Mouse (Mus musculus): ENCODE measurements around the gene Grip2. TPM values are rescaled to one million over a fixed set of nuclear protein-coding genes. Genes with fewer than 3 reads are reported as not detected.

Gene Grip2
- 0.10 and 0.12 TPM in 2 replicates for polyA plus RNA-seq (2015; fragmentation: Nextera tagmentation; extraction: Ambion mirVana)

DNA sequence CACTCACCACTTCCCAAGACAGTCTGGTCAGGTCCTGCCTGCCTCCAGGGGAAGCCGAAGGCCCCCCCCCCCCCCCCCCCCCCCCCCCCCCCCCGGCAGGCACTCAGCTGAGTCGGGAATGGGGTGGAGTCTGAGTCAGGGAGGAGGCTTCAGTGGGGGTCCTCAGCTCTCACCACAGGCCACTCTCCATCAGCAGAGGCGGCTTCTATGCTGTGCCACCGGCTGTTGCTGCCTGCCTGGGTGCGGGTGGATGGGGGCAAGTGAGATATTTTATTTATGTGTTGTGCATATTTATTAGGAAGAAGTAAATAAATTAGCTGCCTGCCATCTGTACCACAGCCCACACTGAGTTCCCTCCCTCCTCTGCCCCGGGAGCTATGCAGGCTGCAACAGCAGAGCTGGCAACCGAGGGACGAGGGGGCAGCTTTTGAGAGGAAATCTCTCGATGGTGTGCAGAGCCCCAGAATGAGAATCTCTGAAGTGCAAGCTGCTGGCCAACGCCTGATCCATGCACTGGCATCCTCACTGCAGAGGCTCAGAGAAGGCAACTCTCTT lies at the start of gene Grip2:
TSS of gene Grip2 (minus strand) at position 235 of the 555 bp plus-strand sequence.
- 47% methylated on average over 9 of the region's 11 CpGs for WGBS (ENCODE audit: insufficient replicate concordance)
- no peak within 1 kb of the TSS for H3K4me3 ChIP-seq (replicated peaks)
- no peaks in the 10 kb centered on the region for H3K36me3 ChIP-seq (replicated peaks)
- ATAC-seq (ENCODE audit: insufficient read depth), result no peak
- no peaks in the 10 kb centered on the region for H3K4me1 ChIP-seq (replicated peaks)
- H3K27me3 ChIP-seq, result peaks cover 9% of the 10 kb centered on the region
- H3K4me2 ChIP-seq, result no peak within 1 kb of the TSS
- H3K27ac ChIP-seq (replicated peaks), result no peak within 1 kb of the TSS
- H3K9ac ChIP-seq, result no peak within 1 kb of the TSS
- H3K9me3 ChIP-seq (replicated peaks), result no peaks in the 10 kb centered on the region

DNA sequence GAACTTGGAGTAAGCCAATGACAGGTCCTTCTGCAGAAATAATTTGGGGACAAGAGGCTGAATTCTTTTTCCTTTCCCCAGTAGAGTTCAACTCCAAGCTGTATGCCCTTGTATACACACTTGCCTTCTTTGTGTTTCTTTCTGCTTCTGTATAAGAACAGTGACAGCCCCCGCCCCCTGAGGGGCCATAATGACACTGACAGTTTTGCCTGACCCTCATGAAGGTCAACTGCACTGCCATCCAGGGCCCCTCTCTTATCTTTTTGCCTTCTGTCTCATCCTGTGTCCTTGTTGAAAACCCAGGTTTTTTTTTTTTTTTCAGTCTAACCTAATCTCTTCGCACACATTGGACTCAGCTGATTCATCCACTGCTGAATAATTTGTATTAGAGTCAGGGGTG lies 45.7 kb upstream of the Grip2 start:
- no peak overlapping the region for H3K27ac ChIP-seq (replicated peaks)
- H3K4me2 ChIP-seq, result no peak overlapping the region
- H3K4me3 ChIP-seq (replicated peaks), result no peak overlapping the region
- peaks cover 9% of the 10 kb centered on the region; the same call in 1 of the 2 replicates for H3K4me1 ChIP-seq (replicated peaks)
- 18% methylated on average over 2 of the region's 2 CpGs for WGBS (ENCODE audit: insufficient replicate concordance)
- H3K9me3 ChIP-seq (replicated peaks), result no peaks in the 10 kb centered on the region
- no peaks in the 10 kb centered on the region for H3K36me3 ChIP-seq (replicated peaks)
- no peak for ATAC-seq (ENCODE audit: insufficient read depth)
- peaks cover 14% of the 10 kb centered on the region; the same call in 1 of the 2 replicates for H3K27me3 ChIP-seq
- H3K9ac ChIP-seq, result no peak overlapping the region

DNA sequence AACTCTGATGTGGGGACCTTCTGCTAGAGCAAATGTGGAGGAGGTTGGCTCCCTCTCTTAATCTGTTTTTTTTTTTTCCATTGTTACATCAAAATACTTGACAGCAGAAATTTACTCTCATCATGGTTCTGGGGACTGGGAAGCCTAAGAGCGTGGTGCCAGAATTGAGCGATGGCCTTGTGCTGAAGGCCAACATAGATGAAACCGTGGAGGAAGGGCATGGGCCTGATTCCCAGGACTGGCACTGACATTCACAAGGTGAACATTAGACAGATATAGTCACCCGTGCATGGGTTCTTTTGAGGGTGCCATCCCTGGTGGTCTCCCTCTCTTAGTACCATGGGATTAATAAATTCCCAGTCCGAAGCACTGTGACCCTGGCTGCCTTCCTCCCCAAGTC lies 41.0 kb upstream of the Grip2 start:
- no peaks in the 10 kb centered on the region for H3K9me3 ChIP-seq (replicated peaks)
- no peak overlapping the region for H3K4me2 ChIP-seq
- H3K4me3 ChIP-seq (replicated peaks), result no peak overlapping the region
- H3K4me1 ChIP-seq (replicated peaks), result 0 out of 2 replicates have a peak, but pooled peaks cover 4% of the 10 kb centered on the region
- no peak for ATAC-seq (ENCODE audit: insufficient read depth)
- no peak overlapping the region for H3K9ac ChIP-seq
- no peaks in the 10 kb centered on the region for H3K36me3 ChIP-seq (replicated peaks)
- H3K27me3 ChIP-seq, result 0 out of 2 replicates have a peak, but pooled peaks cover 3% of the 10 kb centered on the region
- WGBS (ENCODE audit: insufficient replicate concordance), result 70% methylated on average over 5 of the region's 5 CpGs
- H3K27ac ChIP-seq (replicated peaks), result no peak overlapping the region

DNA sequence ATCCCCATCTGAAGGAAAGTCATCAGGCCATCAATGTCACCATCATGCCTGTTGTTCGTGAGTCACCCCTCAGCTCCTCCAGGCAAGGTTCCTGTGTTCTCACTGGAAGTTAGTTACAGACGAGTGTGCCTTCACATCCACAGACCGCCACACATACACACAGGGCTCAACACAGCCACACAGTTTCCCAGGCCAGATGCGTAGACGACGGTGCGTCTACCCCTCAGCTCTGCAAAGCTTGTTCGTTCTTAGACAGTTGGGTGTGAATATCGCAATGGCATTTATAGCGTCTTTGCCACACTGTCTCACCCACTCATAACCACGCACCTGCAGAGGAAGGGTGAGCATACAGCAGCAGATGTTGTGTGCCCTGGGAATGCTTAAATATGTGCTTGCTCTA lies 38.6 kb upstream of the Grip2 start:
- H3K4me2 ChIP-seq, result no peak overlapping the region
- ATAC-seq (ENCODE audit: insufficient read depth), result no peak
- H3K36me3 ChIP-seq (replicated peaks), result no peaks in the 10 kb centered on the region
- H3K9ac ChIP-seq, result no peak overlapping the region
- WGBS (ENCODE audit: insufficient replicate concordance), result 70% methylated on average over 11 of the region's 11 CpGs
- no peak overlapping the region for H3K27ac ChIP-seq (replicated peaks)
- H3K9me3 ChIP-seq (replicated peaks), result no peaks in the 10 kb centered on the region
- H3K4me3 ChIP-seq (replicated peaks), result no peak overlapping the region
- no peaks in the 10 kb centered on the region for H3K27me3 ChIP-seq
- H3K4me1 ChIP-seq (replicated peaks), result no peaks in the 10 kb centered on the region

- Histone ChIP-seq H3K4me2 (no peak overlapping the region), H3K4me3 (replicated peaks) (no peak overlapping the region), H3K36me3 (replicated peaks) (no peaks in the 10 kb centered on the region), H3K27ac (replicated peaks) (no peak overlapping the region), H3K9ac (no peak overlapping the region), H3K4me1 (replicated peaks) (no peaks in the 10 kb centered on the region), H3K9me3 (replicated peaks) (no peaks in the 10 kb centered on the region), H3K27me3 (no peaks in the 10 kb centered on the region)
- 39% methylated on average over 5 of the region's 5 CpGs for whole genome bisulfite sequencing (ENCODE audit: insufficient replicate concordance)
- no peak for ATAC-seq (ENCODE audit: insufficient read depth)
Measured at GRCm38 (mm10) chr6:91864595-91864994, 37.5 kb upstream of the Grip2 start.

DNA sequence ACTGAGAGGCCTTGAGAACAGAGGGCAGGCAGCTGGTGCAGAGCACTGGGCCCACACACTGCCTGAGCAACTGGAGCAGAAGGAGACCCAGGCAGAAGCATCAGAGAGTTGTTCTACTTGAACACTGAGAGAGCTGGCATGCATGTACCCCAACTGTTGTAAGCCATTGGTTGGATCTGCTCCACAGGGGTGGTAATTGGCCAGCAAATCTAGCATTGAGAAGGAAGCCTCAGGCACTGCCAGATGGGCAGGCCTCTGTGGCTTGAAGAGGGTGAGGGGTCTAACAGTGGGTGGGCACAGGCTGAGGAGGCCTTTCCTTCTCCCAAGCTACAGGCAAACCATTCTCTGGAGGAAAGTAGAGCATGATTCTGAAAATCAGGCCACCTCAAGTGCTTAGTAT lies 35.8 kb upstream of the Grip2 start:
- Histone ChIP-seq H3K4me2 (no peak overlapping the region), H3K9me3 (replicated peaks) (no peaks in the 10 kb centered on the region), H3K4me1 (replicated peaks) (no peaks in the 10 kb centered on the region), H3K36me3 (replicated peaks) (no peaks in the 10 kb centered on the region), H3K9ac (no peak overlapping the region), H3K4me3 (replicated peaks) (no peak overlapping the region), H3K27me3 (no peaks in the 10 kb centered on the region), H3K27ac (replicated peaks) (no peak overlapping the region)
- no peak for ATAC-seq (ENCODE audit: insufficient read depth)

GRCm38 (mm10) chr6:91858339-91858738 lies 31.3 kb upstream of the Grip2 start:
- no peaks in the 10 kb centered on the region for H3K9me3 ChIP-seq (replicated peaks)
- H3K4me2 ChIP-seq, result no peak overlapping the region
- 49% methylated on average over 5 of the region's 5 CpGs for WGBS (ENCODE audit: insufficient replicate concordance)
- no peak overlapping the region for H3K9ac ChIP-seq
- H3K4me3 ChIP-seq (replicated peaks), result no peak overlapping the region
- no peak for ATAC-seq (ENCODE audit: insufficient read depth)
- no peaks in the 10 kb centered on the region for H3K36me3 ChIP-seq (replicated peaks)
- H3K27me3 ChIP-seq, result 0 out of 2 replicates have a peak, but pooled peaks cover 3% of the 10 kb centered on the region
- H3K27ac ChIP-seq (replicated peaks), result no peak overlapping the region
- no peaks in the 10 kb centered on the region for H3K4me1 ChIP-seq (replicated peaks)

DNA sequence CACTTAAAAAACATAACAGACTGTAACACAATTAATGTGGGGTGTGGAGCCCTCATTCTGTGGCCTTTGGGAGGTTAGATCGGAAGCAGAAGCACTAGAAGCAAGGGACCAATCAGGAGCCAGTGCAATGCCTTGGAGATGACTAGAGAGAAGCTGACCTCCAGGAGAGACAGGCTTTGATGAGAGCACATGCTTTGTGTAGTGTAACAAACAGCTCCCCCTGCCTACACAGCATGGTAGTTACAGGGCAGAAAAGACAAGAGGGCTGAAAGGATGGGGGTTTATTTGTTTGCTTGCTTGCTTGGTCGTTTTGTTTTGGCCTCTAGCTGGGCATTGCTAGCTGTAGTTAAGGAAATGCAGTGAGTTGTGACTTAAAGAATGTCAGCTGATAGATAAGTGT lies 25.5 kb upstream of the Grip2 start:
- H3K9ac ChIP-seq, result no peak overlapping the region
- no peaks in the 10 kb centered on the region for H3K4me1 ChIP-seq (replicated peaks)
- WGBS (ENCODE audit: insufficient replicate concordance), result 7% methylated on average over 2 of the region's 2 CpGs
- no peaks in the 10 kb centered on the region for H3K36me3 ChIP-seq (replicated peaks)
- no peak for ATAC-seq (ENCODE audit: insufficient read depth)
- no peaks in the 10 kb centered on the region for H3K9me3 ChIP-seq (replicated peaks)
- no peak overlapping the region for H3K4me2 ChIP-seq
- no peak overlapping the region for H3K4me3 ChIP-seq (replicated peaks)
- 0 out of 2 replicates have a peak, but pooled peaks cover 5% of the 10 kb centered on the region for H3K27me3 ChIP-seq
- H3K27ac ChIP-seq (replicated peaks), result no peak overlapping the region

- no peak for ATAC-seq (ENCODE audit: insufficient read depth)
- H3K9ac ChIP-seq, result no peak overlapping the region
- H3K9me3 ChIP-seq (replicated peaks), result no peaks in the 10 kb centered on the region
- H3K4me1 ChIP-seq (replicated peaks), result 0 out of 2 replicates have a peak, but pooled peaks cover 3% of the 10 kb centered on the region
- WGBS (ENCODE audit: insufficient replicate concordance), result 4% methylated on average over 69 of the region's 69 CpGs
- H3K4me3 ChIP-seq (replicated peaks), result peak overlapping the region; percentile 22; the same call in 1 of the 2 replicates
- H3K27ac ChIP-seq (replicated peaks), result no peak overlapping the region
- H3K27me3 ChIP-seq, result peaks cover 82% of the 10 kb centered on the region
- H3K4me2 ChIP-seq, result peak overlapping the region; percentile 46
- no peaks in the 10 kb centered on the region for H3K36me3 ChIP-seq (replicated peaks)
Measured at GRCm38 (mm10) chr6:91843628-91844153, 16.6 kb upstream of the Grip2 start.

GRCm38 (mm10) chr6:91842897-91843627 lies 16.0 kb upstream of the Grip2 start:
- no peaks in the 10 kb centered on the region for H3K9me3 ChIP-seq (replicated peaks)
- peak overlapping the region; percentile 46 for H3K4me2 ChIP-seq
- ATAC-seq (ENCODE audit: insufficient read depth), result no peak
- WGBS (ENCODE audit: insufficient replicate concordance), result 3% methylated on average over 45 of the region's 46 CpGs
- H3K4me3 ChIP-seq (replicated peaks), result peak overlapping the region; percentile 22; the same call in 1 of the 2 replicates
- H3K27ac ChIP-seq (replicated peaks), result no peak overlapping the region
- 0 out of 2 replicates have a peak, but pooled peaks cover 3% of the 10 kb centered on the region for H3K4me1 ChIP-seq (replicated peaks)
- H3K27me3 ChIP-seq, result peaks cover 80% of the 10 kb centered on the region
- no peak overlapping the region for H3K9ac ChIP-seq
- no peaks in the 10 kb centered on the region for H3K36me3 ChIP-seq (replicated peaks)

- Histone ChIP-seq H3K36me3 (replicated peaks) (no peaks in the 10 kb centered on the region), H3K27ac (replicated peaks) (no peak overlapping the region), H3K9ac (no peak overlapping the region), H3K4me2 (no peak overlapping the region), H3K9me3 (replicated peaks) (no peaks in the 10 kb centered on the region), H3K4me3 (replicated peaks) (no peak overlapping the region), H3K4me1 (replicated peaks) (0 out of 2 replicates have a peak, but pooled peaks cover 3% of the 10 kb centered on the region), H3K27me3 (peaks cover 58% of the 10 kb centered on the region)
- ATAC-seq (ENCODE audit: insufficient read depth), result no peak
- 14% methylated on average over 23 of the region's 23 CpGs for WGBS (ENCODE audit: insufficient replicate concordance)
Measured at GRCm38 (mm10) chr6:91839010-91839871, 12.2 kb upstream of the Grip2 start.

Measured in liver, embryonic 15.5 days (tissue).